Mouse (Mus musculus): ENCODE results near the gene Ghrh.

DNA sequence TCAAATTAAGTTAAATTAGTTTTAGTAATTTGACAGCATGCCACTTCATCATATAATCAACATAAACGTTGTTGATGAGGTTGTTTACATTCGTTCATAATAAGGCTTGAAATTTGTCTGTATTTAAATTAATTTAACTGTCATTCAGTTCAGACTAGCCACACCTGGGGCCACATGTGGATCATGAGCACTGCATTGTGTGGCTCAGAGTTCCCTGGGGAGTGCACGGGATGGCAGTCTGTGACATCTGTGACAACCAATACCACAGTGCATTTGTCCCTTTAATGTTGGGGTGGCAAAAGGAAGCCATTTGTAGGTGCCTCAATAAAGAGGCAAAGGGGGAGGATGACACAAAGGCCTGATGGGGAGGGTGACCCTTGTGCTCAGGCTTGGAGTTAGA is 29.7 kb upstream of the Ghrh start:
- no peak for TF ChIP-seq CTCF (IDR thresholded peaks at IDR 0.05; ENCODE audit: low read depth)
- TF ChIP-seq EP300 (IDR thresholded peaks at IDR 0.05; ENCODE audit: low read depth) = no peak

Measured in heart, postnatal 0 days (tissue).